Mouse (Mus musculus): ENCODE measurements around the gene Iqsec3. TPM values are rescaled to one million over a fixed set of nuclear protein-coding genes. Genes with fewer than 3 reads are reported as not detected.

The Iqsec3 gene
- polyA plus RNA-seq, 1 experiment from 2014 or later, result 6.2 TPM

GRCm38 (mm10) chr6:121356041-121356440, 117.4 kb downstream of the Iqsec3 start:
- Histone ChIP-seq H3K36me3 (ENCODE audit: control insufficient read depth, insufficient read depth) (no peaks in the 10 kb centered on the region), H3K9me3 (ENCODE audit: control insufficient read depth, low read length) (no peaks in the 10 kb centered on the region), H3K4me1 (replicated peaks; ENCODE audit: control insufficient read depth, insufficient read depth, low read length) (peaks cover 6% of the 10 kb centered on the region; the same call in 1 of the 2 replicates), H3K4me3 (replicated peaks; ENCODE audit: low read length) (no peak overlapping the region), H3K4me2 (ENCODE audit: low read length) (no peak overlapping the region), H3K27ac (ENCODE audit: low read length) (no peak overlapping the region), H3K27me3 (replicated peaks; ENCODE audit: control insufficient read depth, insufficient read depth, low read length) (no peaks in the 10 kb centered on the region), H3K9ac (replicated peaks; ENCODE audit: low read depth, low read length) (no peak overlapping the region)
- 88% methylated on average over 1 of the region's 1 CpGs for WGBS
- ATAC-seq, result no peak

- 12% methylated on average over 2 of the region's 2 CpGs for WGBS
These were observed 121.2 kb downstream of the Iqsec3 start for GRCm38 (mm10) chr6:121352276-121352675.

GRCm38 (mm10) chr6:121346428-121346827, 127.0 kb downstream of the Iqsec3 start:
- Histone ChIP-seq H3K27me3 (replicated peaks; ENCODE audit: control insufficient read depth, insufficient read depth, low read length) (no peaks in the 10 kb centered on the region), H3K9ac (replicated peaks; ENCODE audit: low read depth, low read length) (no peak overlapping the region), H3K4me3 (replicated peaks; ENCODE audit: low read length) (no peak overlapping the region), H3K27ac (ENCODE audit: low read length) (no peak overlapping the region), H3K9me3 (ENCODE audit: control insufficient read depth, low read length) (no peaks in the 10 kb centered on the region), H3K4me1 (replicated peaks; ENCODE audit: control insufficient read depth, insufficient read depth, low read length) (peaks cover 2% of the 10 kb centered on the region; the same call in 1 of the 2 replicates), H3K4me2 (ENCODE audit: low read length) (no peak overlapping the region), H3K36me3 (ENCODE audit: control insufficient read depth, insufficient read depth) (no peaks in the 10 kb centered on the region)
- 43% methylated on average over 8 of the region's 8 CpGs for WGBS
- no peak for ATAC-seq

More at GRCm38 (mm10) chr6:121352276-121352675, 121.2 kb downstream of the Iqsec3 start:
- no peaks in the 10 kb centered on the region for H3K36me3 ChIP-seq (ENCODE audit: control insufficient read depth, insufficient read depth)
- ATAC-seq, result no peak
- H3K9me3 ChIP-seq (ENCODE audit: control insufficient read depth, low read length), result no peaks in the 10 kb centered on the region
- H3K4me1 ChIP-seq (replicated peaks; ENCODE audit: control insufficient read depth, insufficient read depth, low read length), result peaks cover 6% of the 10 kb centered on the region; the same call in 1 of the 2 replicates
- H3K9ac ChIP-seq (replicated peaks; ENCODE audit: low read depth, low read length), result no peak overlapping the region
- no peak overlapping the region for H3K4me2 ChIP-seq (ENCODE audit: low read length)
- no peaks in the 10 kb centered on the region for H3K27me3 ChIP-seq (replicated peaks; ENCODE audit: control insufficient read depth, insufficient read depth, low read length)
- H3K4me3 ChIP-seq (replicated peaks; ENCODE audit: low read length), result no peak overlapping the region
- H3K27ac ChIP-seq (ENCODE audit: low read length), result no peak overlapping the region

- Histone ChIP-seq H3K27me3 (replicated peaks; ENCODE audit: control insufficient read depth, insufficient read depth, low read length) (no peaks in the 10 kb centered on the region), H3K36me3 (ENCODE audit: control insufficient read depth, insufficient read depth) (no peaks in the 10 kb centered on the region), H3K9ac (replicated peaks; ENCODE audit: low read depth, low read length) (no peak overlapping the region), H3K4me3 (replicated peaks; ENCODE audit: low read length) (no peak overlapping the region), H3K4me1 (replicated peaks; ENCODE audit: control insufficient read depth, insufficient read depth, low read length) (no peaks in the 10 kb centered on the region; the same call in 1 of the 2 replicates), H3K4me2 (ENCODE audit: low read length) (no peak overlapping the region), H3K9me3 (ENCODE audit: control insufficient read depth, low read length) (no peaks in the 10 kb centered on the region), H3K27ac (ENCODE audit: low read length) (no peak overlapping the region)
- 67% methylated on average over 5 of the region's 5 CpGs for WGBS
- ATAC-seq, result no peak
These were observed 129.1 kb downstream of the Iqsec3 start for GRCm38 (mm10) chr6:121344329-121344728.

GRCm38 (mm10) chr6:121343771-121344123, 129.7 kb downstream of the Iqsec3 start:
- H3K36me3 ChIP-seq (ENCODE audit: control insufficient read depth, insufficient read depth), result no peaks in the 10 kb centered on the region
- no peak overlapping the region for H3K27ac ChIP-seq (ENCODE audit: low read length)
- H3K4me2 ChIP-seq (ENCODE audit: low read length), result no peak overlapping the region
- H3K9me3 ChIP-seq (ENCODE audit: control insufficient read depth, low read length), result no peaks in the 10 kb centered on the region
- H3K27me3 ChIP-seq (replicated peaks; ENCODE audit: control insufficient read depth, insufficient read depth, low read length), result no peaks in the 10 kb centered on the region
- no peak for ATAC-seq
- H3K4me1 ChIP-seq (replicated peaks; ENCODE audit: control insufficient read depth, insufficient read depth, low read length), result no peaks in the 10 kb centered on the region; the same call in 1 of the 2 replicates
- no peak overlapping the region for H3K9ac ChIP-seq (replicated peaks; ENCODE audit: low read depth, low read length)
- H3K4me3 ChIP-seq (replicated peaks; ENCODE audit: low read length), result no peak overlapping the region
- 79% methylated on average over 6 of the region's 6 CpGs for WGBS

GRCm38 (mm10) chr6:121343026-121343770, 130.3 kb downstream of the Iqsec3 start, which contains the start of gene Slc6a12:
TSS of gene Slc6a12 (plus strand) at chr6:121343076.
- ATAC-seq, result no peak

GRCm38 (mm10) chr6:121341650-121342049, 131.8 kb downstream of the Iqsec3 start:
- Histone ChIP-seq H3K9me3 (ENCODE audit: control insufficient read depth, low read length) (no peaks in the 10 kb centered on the region), H3K9ac (replicated peaks; ENCODE audit: low read depth, low read length) (no peak overlapping the region), H3K4me1 (replicated peaks; ENCODE audit: control insufficient read depth, insufficient read depth, low read length) (no peaks in the 10 kb centered on the region; the same call in 1 of the 2 replicates), H3K27ac (ENCODE audit: low read length) (no peak overlapping the region), H3K27me3 (replicated peaks; ENCODE audit: control insufficient read depth, insufficient read depth, low read length) (no peaks in the 10 kb centered on the region), H3K4me2 (ENCODE audit: low read length) (no peak overlapping the region), H3K4me3 (replicated peaks; ENCODE audit: low read length) (no peak overlapping the region), H3K36me3 (ENCODE audit: control insufficient read depth, insufficient read depth) (no peaks in the 10 kb centered on the region)
- no peak for ATAC-seq
- 84% methylated on average over 6 of the region's 6 CpGs for WGBS

More at GRCm38 (mm10) chr6:121343026-121343770, 130.3 kb downstream of the Iqsec3 start, which contains the start of gene Slc6a12:
- Histone ChIP-seq H3K27me3 (replicated peaks; ENCODE audit: control insufficient read depth, insufficient read depth, low read length) (no peaks in the 10 kb centered on the region), H3K27ac (ENCODE audit: low read length) (no peak within 1 kb of the TSS), H3K4me2 (ENCODE audit: low read length) (no peak within 1 kb of the TSS), H3K36me3 (ENCODE audit: control insufficient read depth, insufficient read depth) (no peaks in the 10 kb centered on the region), H3K9me3 (ENCODE audit: control insufficient read depth, low read length) (no peaks in the 10 kb centered on the region), H3K4me3 (replicated peaks; ENCODE audit: low read length) (no peak within 1 kb of the TSS), H3K4me1 (replicated peaks; ENCODE audit: control insufficient read depth, insufficient read depth, low read length) (no peaks in the 10 kb centered on the region; the same call in 1 of the 2 replicates), H3K9ac (replicated peaks; ENCODE audit: low read depth, low read length) (no peak within 1 kb of the TSS)
- whole genome bisulfite sequencing, result 86% methylated on average over 15 of the region's 15 CpGs

GRCm38 (mm10) chr6:121338519-121338896, 135.0 kb downstream of the Iqsec3 start:
- no peak overlapping the region for H3K27ac ChIP-seq (ENCODE audit: low read length)
- H3K27me3 ChIP-seq (replicated peaks; ENCODE audit: control insufficient read depth, insufficient read depth, low read length), result no peaks in the 10 kb centered on the region
- ATAC-seq, result no peak; the same call in 1 of the 2 replicates
- H3K9ac ChIP-seq (replicated peaks; ENCODE audit: low read depth, low read length), result no peak overlapping the region
- 54% methylated on average over 4 of the region's 4 CpGs for WGBS
- no peak overlapping the region for H3K4me3 ChIP-seq (replicated peaks; ENCODE audit: low read length)
- H3K9me3 ChIP-seq (ENCODE audit: control insufficient read depth, low read length), result no peaks in the 10 kb centered on the region
- no peak overlapping the region for H3K4me2 ChIP-seq (ENCODE audit: low read length)
- H3K36me3 ChIP-seq (ENCODE audit: control insufficient read depth, insufficient read depth), result no peaks in the 10 kb centered on the region
- no peaks in the 10 kb centered on the region for H3K4me1 ChIP-seq (replicated peaks; ENCODE audit: control insufficient read depth, insufficient read depth, low read length)

- 24% methylated on average over 3 of the region's 3 CpGs for WGBS
- no peak overlapping the region for H3K4me3 ChIP-seq (replicated peaks; ENCODE audit: low read length)
- no peaks in the 10 kb centered on the region for H3K4me1 ChIP-seq (replicated peaks; ENCODE audit: control insufficient read depth, insufficient read depth, low read length)
- H3K4me2 ChIP-seq (ENCODE audit: low read length), result no peak overlapping the region
- ATAC-seq, result peak; percentile 80
- no peak overlapping the region for H3K9ac ChIP-seq (replicated peaks; ENCODE audit: low read depth, low read length)
- no peaks in the 10 kb centered on the region for H3K36me3 ChIP-seq (ENCODE audit: control insufficient read depth, insufficient read depth)
- no peaks in the 10 kb centered on the region for H3K9me3 ChIP-seq (ENCODE audit: control insufficient read depth, low read length)
- no peaks in the 10 kb centered on the region for H3K27me3 ChIP-seq (replicated peaks; ENCODE audit: control insufficient read depth, insufficient read depth, low read length)
- H3K27ac ChIP-seq (ENCODE audit: low read length), result no peak overlapping the region
These were observed 135.5 kb downstream of the Iqsec3 start for GRCm38 (mm10) chr6:121337770-121338518.
